Mouse (Mus musculus) heart, postnatal 25 days (tissue): ENCODE measurements around the gene Suds3. TPM values are rescaled to one million over a fixed set of nuclear protein-coding genes. Genes with fewer than 3 reads are reported as not detected.

Experiments
- DNase-seq: peaks from one replicate; pipeline ENCODE4 v3.0.0; 2022; ENCODE audit warnings: low spot score
- intact Hi-C: fragments of 180-260 bp; cut with DNase I; formaldehyde crosslinking; loops from one replicate; pipeline ENCODE4 v1.15.1; 2025
- total RNA-seq, 2 experiments: library from RNA; stranded (reverse); gene quantifications; 2 replicates each; pipeline ENCODE4 v1.2.3; 2021

Suds3 gene
- total RNA-seq, 2 experiments from 2014 or later: 87.3 to 90.4 TPM

- intact Hi-C loops: no loop called here
- DNase-seq: no peak
These were observed 47.0 kb downstream of the Suds3 start for GRCm38 (mm10) chr5:117068808-117069497.

DNA sequence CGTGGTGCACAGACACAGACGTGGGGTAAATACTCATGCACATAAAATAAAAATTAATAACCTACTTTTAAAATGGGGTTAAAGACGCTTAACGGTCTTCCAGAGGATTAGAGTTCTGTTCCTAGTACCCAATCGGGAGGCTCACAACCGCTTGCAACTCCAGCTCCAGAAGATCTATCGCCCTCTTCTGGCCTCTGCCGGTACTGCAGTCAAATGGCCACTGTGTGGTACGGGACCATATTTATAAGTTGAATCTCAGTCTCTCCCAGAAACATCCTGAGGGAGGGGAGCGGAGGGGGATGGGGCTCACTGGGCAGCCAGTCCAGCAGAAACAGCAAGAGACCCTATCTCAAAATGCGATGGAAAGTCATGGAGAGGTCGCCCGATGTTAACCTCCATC lies 47.7 kb downstream of the Suds3 start:
- DNase-seq: no peak
- intact Hi-C loops: no loop called here

- intact Hi-C loops: no loop called here
- DNase-seq: no peak
These were observed 54.7 kb downstream of the Suds3 start for GRCm38 (mm10) chr5:117061251-117061650.

- no peak for DNase-seq
- intact Hi-C loops: no loop called here
These were observed 55.3 kb downstream of the Suds3 start for GRCm38 (mm10) chr5:117060484-117061130.

DNA sequence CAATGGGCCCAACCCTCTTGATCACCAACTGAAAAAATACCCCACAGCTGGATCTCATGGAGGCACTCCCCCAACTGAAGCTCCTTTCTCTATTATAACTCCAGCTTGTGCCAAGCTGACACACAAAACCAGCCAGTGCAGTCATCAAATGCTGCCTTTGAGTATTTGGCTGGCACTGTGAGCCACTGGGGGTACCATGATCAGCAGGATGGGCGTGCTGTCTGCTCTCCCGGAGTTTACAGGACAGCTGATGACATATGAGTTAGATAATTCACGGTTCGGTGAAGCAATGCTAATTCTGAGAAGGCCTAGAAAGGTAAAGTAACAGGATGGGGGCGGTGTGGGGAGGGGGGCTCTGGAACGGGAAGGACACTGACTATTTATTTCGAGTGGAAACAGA lies 66.0 kb downstream of the Suds3 start:
- no peak for DNase-seq
- intact Hi-C loops: no loop called here

DNA sequence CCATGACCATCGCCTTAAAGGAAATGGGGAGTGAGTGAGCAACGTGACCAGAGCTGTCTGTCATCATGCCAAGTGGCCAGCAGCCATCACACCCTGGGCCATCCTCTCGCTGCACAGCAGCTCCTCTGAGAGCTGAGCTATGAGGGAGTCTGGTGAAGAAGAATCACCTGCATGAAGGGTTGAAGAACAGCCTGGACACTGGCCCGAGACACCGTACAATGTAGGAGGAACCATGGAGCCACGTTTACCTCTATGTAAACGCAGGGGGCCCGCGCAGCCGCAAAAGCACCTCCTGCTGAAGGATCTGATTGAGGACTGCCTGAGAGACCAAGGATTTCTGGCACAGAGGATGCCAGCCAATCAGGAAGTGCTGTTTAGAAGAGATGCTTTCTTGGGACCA lies 70.8 kb downstream of the Suds3 start:
- intact Hi-C loops: no loop called here
- DNase-seq: no peak

DNA sequence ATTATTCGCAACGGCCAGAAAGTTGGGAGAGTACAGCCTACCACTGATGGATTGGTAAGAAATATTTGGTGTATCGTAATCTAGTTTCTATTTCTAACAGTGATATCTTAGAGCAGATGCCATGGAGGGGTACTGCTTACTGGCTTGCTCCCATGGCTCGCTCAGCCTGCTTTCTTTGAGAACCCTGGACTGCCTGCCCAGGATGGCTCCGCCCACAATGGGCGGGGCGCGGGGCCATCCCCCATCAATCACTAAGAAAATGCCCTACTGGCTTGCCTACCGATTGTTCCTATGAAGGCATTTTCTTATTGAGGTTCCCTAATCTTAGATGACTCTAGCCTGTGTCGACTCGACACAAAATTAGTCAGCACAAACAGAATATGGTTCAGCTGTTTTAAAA lies 73.3 kb downstream of the Suds3 start:
- no peak for DNase-seq
- intact Hi-C loops: no loop called here

Other genes with a start within 250 kb of the Suds3 start
- 1 to 10 TPM; 7.6 to 7.9 TPM for gene Taok3, start 4.0 kb upstream of the Suds3 start, total RNA-seq
- 100 to 1,000 TPM; 420 to 434 TPM for gene Pebp1, start 171.5 kb upstream of the Suds3 start, total RNA-seq
- 10 to 100 TPM; 11.1 to 12.9 TPM for gene Vsig10, start 203.0 kb upstream of the Suds3 start, total RNA-seq
- 10 to 100 TPM; 98.6 to 98.9 TPM for gene Wsb2, start 241.2 kb upstream of the Suds3 start, total RNA-seq